Mouse (Mus musculus): ENCODE measurements at regions not wholly inside any gene's neighbourhood (a gene's known extent, or its start where the extent isn't known, plus 50 kb on each side); places are given as distances from the start of the nearest gene placed in this dataset.
A peak's percentile ranks its signal among the peaks of the same experiment; 100 is the strongest.

- Histone ChIP-seq H3K4me1 (ENCODE audit: insufficient read depth, low read length) (no peaks in the 10 kb centered on the region), H3K9ac (replicated peaks; ENCODE audit: low read length) (no peak overlapping the region), H3K27me3 (ENCODE audit: insufficient read depth, low read length) (no peaks in the 10 kb centered on the region), H3K36me3 (ENCODE audit: insufficient read depth, low read length) (no peaks in the 10 kb centered on the region), H3K9me3 (ENCODE audit: low read length) (no peaks in the 10 kb centered on the region), H3K4me3 (ENCODE audit: low read length) (no peak overlapping the region), H3K27ac (no peak overlapping the region), H3K4me2 (ENCODE audit: low read depth, low read length) (no peak overlapping the region)
- TF ChIP-seq CTCF (IDR thresholded peaks at IDR 0.05; ENCODE audit: low read depth), result no peak
- WGBS, result 95% methylated on average over 4 of the region's 4 CpGs
- DNase-seq (ENCODE audit: low spot score) (no peak), ATAC-seq (no peak)
These were observed 544.1 kb downstream of the D3Ertd751e start for GRCm38 (mm10) chr3:42286471-42286870.

- WGBS, result 82% methylated on average over 1 of the region's 1 CpGs
- Histone ChIP-seq H3K4me1 (ENCODE audit: insufficient read depth, low read length) (no peaks in the 10 kb centered on the region), H3K9me3 (ENCODE audit: low read length) (no peaks in the 10 kb centered on the region), H3K9ac (replicated peaks; ENCODE audit: low read length) (no peak overlapping the region), H3K27me3 (ENCODE audit: insufficient read depth, low read length) (no peaks in the 10 kb centered on the region), H3K4me2 (ENCODE audit: low read depth, low read length) (no peak overlapping the region), H3K36me3 (ENCODE audit: insufficient read depth, low read length) (no peaks in the 10 kb centered on the region), H3K4me3 (ENCODE audit: low read length) (no peak overlapping the region), H3K27ac (no peak overlapping the region)
- DNase-seq (ENCODE audit: low spot score) (peak; percentile 18), ATAC-seq (no peak)
- peak; percentile 42 for TF ChIP-seq CTCF (IDR thresholded peaks at IDR 0.05; ENCODE audit: low read depth)
These were observed 570.0 kb downstream of the D3Ertd751e start for GRCm38 (mm10) chr3:42312424-42312823.

GRCm38 (mm10) chr3:42327708-42328107, 585.3 kb downstream of the D3Ertd751e start:
- Histone ChIP-seq H3K27me3 (ENCODE audit: insufficient read depth, low read length) (no peaks in the 10 kb centered on the region), H3K9ac (replicated peaks; ENCODE audit: low read length) (no peak overlapping the region), H3K4me1 (ENCODE audit: insufficient read depth, low read length) (no peaks in the 10 kb centered on the region), H3K4me2 (ENCODE audit: low read depth, low read length) (no peak overlapping the region), H3K4me3 (ENCODE audit: low read length) (no peak overlapping the region), H3K27ac (no peak overlapping the region), H3K9me3 (ENCODE audit: low read length) (no peaks in the 10 kb centered on the region), H3K36me3 (ENCODE audit: insufficient read depth, low read length) (no peaks in the 10 kb centered on the region)
- no peak for DNase-seq (ENCODE audit: low spot score)
- no peak for ATAC-seq
- no peak for TF ChIP-seq CTCF (IDR thresholded peaks at IDR 0.05; ENCODE audit: low read depth)
- WGBS, result 49% methylated on average over 2 of the region's 2 CpGs

GRCm38 (mm10) chr3:42342806-42343205, 600.4 kb downstream of the D3Ertd751e start:
- no peak for TF ChIP-seq CTCF (IDR thresholded peaks at IDR 0.05; ENCODE audit: low read depth)
- DNase-seq (ENCODE audit: low spot score) (no peak), ATAC-seq (peak; percentile 43; the same call in 1 of the 2 replicates)
- H3K9me3 ChIP-seq (ENCODE audit: low read length), result no peaks in the 10 kb centered on the region
- H3K27ac ChIP-seq, result no peak overlapping the region
- 64% methylated on average over 2 of the region's 2 CpGs for WGBS
- H3K4me1 ChIP-seq (ENCODE audit: insufficient read depth, low read length), result no peaks in the 10 kb centered on the region
- no peak overlapping the region for H3K4me2 ChIP-seq (ENCODE audit: low read depth, low read length)
- no peak overlapping the region for H3K4me3 ChIP-seq (ENCODE audit: low read length)
- no peaks in the 10 kb centered on the region for H3K27me3 ChIP-seq (ENCODE audit: insufficient read depth, low read length)
- no peaks in the 10 kb centered on the region for H3K36me3 ChIP-seq (ENCODE audit: insufficient read depth, low read length)
- no peak overlapping the region for H3K9ac ChIP-seq (replicated peaks; ENCODE audit: low read length)

DNA sequence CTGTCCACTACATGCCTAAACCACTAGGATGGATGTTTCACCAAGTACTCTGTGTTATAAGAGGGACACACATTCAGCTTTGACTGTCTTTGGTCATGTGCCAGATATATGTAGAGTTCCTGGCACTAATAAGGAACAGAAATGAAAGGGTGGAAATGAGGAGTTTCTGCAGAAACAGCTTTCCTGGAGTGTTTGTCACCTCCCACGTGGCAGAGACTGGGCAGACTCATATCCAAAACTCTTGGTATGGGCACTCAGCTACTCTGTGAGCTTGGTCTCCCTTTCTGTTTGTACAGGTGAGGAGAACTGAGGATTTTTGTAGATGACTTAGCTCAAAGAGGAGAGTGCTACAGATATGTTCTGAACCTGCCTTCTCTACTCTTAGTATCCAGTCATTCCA, 634.4 kb downstream of the D3Ertd751e start:
- no peak overlapping the region for H3K4me2 ChIP-seq (ENCODE audit: low read depth, low read length)
- no peak for DNase-seq (ENCODE audit: low spot score)
- H3K27ac ChIP-seq, result no peak overlapping the region
- H3K4me1 ChIP-seq (ENCODE audit: insufficient read depth, low read length), result no peaks in the 10 kb centered on the region
- 29% methylated on average over 1 of the region's 1 CpGs for WGBS
- ATAC-seq, result no peak
- H3K9me3 ChIP-seq (ENCODE audit: low read length), result no peaks in the 10 kb centered on the region
- no peak overlapping the region for H3K9ac ChIP-seq (replicated peaks; ENCODE audit: low read length)
- TF ChIP-seq CTCF (IDR thresholded peaks at IDR 0.05; ENCODE audit: low read depth), result no peak
- no peaks in the 10 kb centered on the region for H3K27me3 ChIP-seq (ENCODE audit: insufficient read depth, low read length)
- no peak overlapping the region for H3K4me3 ChIP-seq (ENCODE audit: low read length)
- no peaks in the 10 kb centered on the region for H3K36me3 ChIP-seq (ENCODE audit: insufficient read depth, low read length)

- no peak for TF ChIP-seq CTCF (IDR thresholded peaks at IDR 0.05; ENCODE audit: low read depth)
- Histone ChIP-seq H3K27ac (no peak overlapping the region), H3K27me3 (ENCODE audit: insufficient read depth, low read length) (no peaks in the 10 kb centered on the region), H3K9me3 (ENCODE audit: low read length) (no peaks in the 10 kb centered on the region), H3K4me3 (ENCODE audit: low read length) (no peak overlapping the region), H3K36me3 (ENCODE audit: insufficient read depth, low read length) (no peaks in the 10 kb centered on the region), H3K4me1 (ENCODE audit: insufficient read depth, low read length) (no peaks in the 10 kb centered on the region), H3K4me2 (ENCODE audit: low read depth, low read length) (no peak overlapping the region), H3K9ac (replicated peaks; ENCODE audit: low read length) (no peak overlapping the region)
- DNase-seq (ENCODE audit: low spot score) (no peak), ATAC-seq (no peak)
- WGBS, result 82% methylated on average over 5 of the region's 5 CpGs
These were observed 639.7 kb downstream of the D3Ertd751e start for GRCm38 (mm10) chr3:42382151-42382550.

DNA sequence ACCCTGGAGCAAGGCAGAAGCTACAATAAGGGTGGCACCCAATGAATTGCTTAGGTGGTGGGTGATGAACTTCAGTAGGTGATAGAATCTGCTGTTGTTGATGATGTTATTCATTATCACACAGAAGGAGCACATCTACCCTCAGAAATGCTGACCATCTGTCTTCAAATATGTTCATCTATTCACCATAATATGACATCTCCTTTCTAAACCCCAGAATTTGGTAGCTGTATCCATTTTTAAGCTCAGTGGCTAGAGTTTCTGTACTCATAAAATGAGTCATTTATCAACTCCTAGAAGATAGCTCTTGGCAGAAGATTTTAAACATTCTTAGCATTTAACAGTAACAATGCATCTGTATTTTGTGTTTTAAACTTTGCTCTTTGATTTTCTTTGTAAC, 660.3 kb downstream of the D3Ertd751e start:
- Histone ChIP-seq H3K4me3 (ENCODE audit: low read length) (no peak overlapping the region), H3K27ac (no peak overlapping the region), H3K9ac (replicated peaks; ENCODE audit: low read length) (no peak overlapping the region), H3K4me1 (ENCODE audit: insufficient read depth, low read length) (no peaks in the 10 kb centered on the region), H3K9me3 (ENCODE audit: low read length) (no peaks in the 10 kb centered on the region), H3K4me2 (ENCODE audit: low read depth, low read length) (no peak overlapping the region), H3K27me3 (ENCODE audit: insufficient read depth, low read length) (no peaks in the 10 kb centered on the region), H3K36me3 (ENCODE audit: insufficient read depth, low read length) (no peaks in the 10 kb centered on the region)
- TF ChIP-seq CTCF (IDR thresholded peaks at IDR 0.05; ENCODE audit: low read depth), result no peak
- DNase-seq (ENCODE audit: low spot score) (no peak), ATAC-seq (no peak)
